Mouse (Mus musculus) liver, embryonic 14.5 days (tissue): ENCODE data around the gene Lamb1.

Source experiments
- CTCF ChIP-seq: IDR thresholded peaks from 2 replicates; pipeline ENCODE4 v1.5.1; 2016; ENCODE audit warnings: antibody characterized with exemption, low read depth, control low read depth
- EP300 ChIP-seq: IDR thresholded peaks from 2 replicates; pipeline ENCODE4 v1.6.1; 2016; ENCODE audit warnings: antibody characterized with exemption, low read depth

- TF ChIP-seq CTCF: no peak
- no peak for TF ChIP-seq EP300
Measured at GRCm38 (mm10) chr12:31298122-31298521, 33.1 kb downstream of the Lamb1 start.
